Mouse (Mus musculus): ENCODE measurements at regions not wholly inside any gene's neighbourhood (a gene's known extent, or its start where the extent isn't known, plus 50 kb on each side); places are given as distances from the start of the nearest gene placed in this dataset.

- DNase-seq (ENCODE audit: low spot score in 2 of 2): no peak
- intact Hi-C loops (cut with DNase I): no loop called here
Measured at GRCm38 (mm10) chr9:67165486-67165885, 116.3 kb upstream of the Tpm1 start.

- intact Hi-C loops (cut with DNase I): no loop called here
- no peak for DNase-seq (ENCODE audit: low spot score in 2 of 2)
Measured at GRCm38 (mm10) chr9:67163746-67164145, 114.5 kb upstream of the Tpm1 start.

- no peak for DNase-seq (ENCODE audit: low spot score in 2 of 2)
- intact Hi-C loops (cut with DNase I): no loop called here
Measured at GRCm38 (mm10) chr9:67160785-67161455, 111.7 kb upstream of the Tpm1 start.

- intact Hi-C loops (cut with DNase I): no loop called here
- no peak for DNase-seq (ENCODE audit: low spot score in 2 of 2)
Measured at GRCm38 (mm10) chr9:67160350-67160749, 111.1 kb upstream of the Tpm1 start.

- intact Hi-C loops (cut with DNase I): loop anchor here (2.0 kb wide), 1 partner anchor 112 kb away; no protein-coding TSS in a partner anchor
- DNase-seq (ENCODE audit: low spot score in 2 of 2): no peak
Measured at GRCm38 (mm10) chr9:67156590-67157259, 107.5 kb upstream of the Tpm1 start.

- intact Hi-C loops (cut with DNase I): no loop called here
- no peak for DNase-seq (ENCODE audit: low spot score in 2 of 2)
Measured at GRCm38 (mm10) chr9:67154062-67154461, 104.9 kb upstream of the Tpm1 start.

GRCm38 (mm10) chr9:67153333-67153732 is 104.1 kb upstream of the Tpm1 start:
- no peak for DNase-seq (ENCODE audit: low spot score in 2 of 2)
- intact Hi-C loops (cut with DNase I): no loop called here

GRCm38 (mm10) chr9:67147656-67148055 is 98.5 kb upstream of the Tpm1 start:
- DNase-seq (ENCODE audit: low spot score in 2 of 2): no peak
- intact Hi-C loops (cut with DNase I): no loop called here

- intact Hi-C loops (cut with DNase I): no loop called here
- no peak for DNase-seq (ENCODE audit: low spot score in 2 of 2)
Measured at GRCm38 (mm10) chr9:67145392-67145791, 96.2 kb upstream of the Tpm1 start.

- intact Hi-C loops (cut with DNase I): no loop called here
- no peak for DNase-seq (ENCODE audit: low spot score in 2 of 2)
Measured at GRCm38 (mm10) chr9:67144511-67144910, 95.3 kb upstream of the Tpm1 start.

- intact Hi-C loops (cut with DNase I): no loop called here
- DNase-seq (ENCODE audit: low spot score in 2 of 2): no peak
Measured at GRCm38 (mm10) chr9:67140319-67140887, 91.2 kb upstream of the Tpm1 start.

GRCm38 (mm10) chr9:67137681-67138080 is 88.5 kb upstream of the Tpm1 start:
- intact Hi-C loops (cut with DNase I): no loop called here
- DNase-seq (ENCODE audit: low spot score in 2 of 2): peak in 1 of 2 experiments; percentile 16

- no peak for DNase-seq (ENCODE audit: low spot score in 2 of 2)
- intact Hi-C loops (cut with DNase I): no loop called here
Measured at GRCm38 (mm10) chr9:67137141-67137540, 87.9 kb upstream of the Tpm1 start.

GRCm38 (mm10) chr9:67136166-67136565 is 87.0 kb upstream of the Tpm1 start:
- DNase-seq (ENCODE audit: low spot score in 2 of 2): no peak

GRCm38 (mm10) chr9:67134378-67134777 is 85.2 kb upstream of the Tpm1 start:
- DNase-seq (ENCODE audit: low spot score in 2 of 2): no peak
- intact Hi-C loops (cut with DNase I): no loop called here

More at GRCm38 (mm10) chr9:67136166-67136565, 87.0 kb upstream of the Tpm1 start:
- intact Hi-C loops (cut with DNase I): no loop called here

GRCm38 (mm10) chr9:67132370-67132769 is 83.2 kb upstream of the Tpm1 start:
- no peak for DNase-seq (ENCODE audit: low spot score in 2 of 2)
- intact Hi-C loops (cut with DNase I): no loop called here

- intact Hi-C loops (cut with DNase I): no loop called here
- DNase-seq (ENCODE audit: low spot score in 2 of 2): peak; percentile 10
Measured at GRCm38 (mm10) chr9:67130730-67131440, 81.7 kb upstream of the Tpm1 start.

GRCm38 (mm10) chr9:67129891-67130290 is 80.7 kb upstream of the Tpm1 start:
- intact Hi-C loops (cut with DNase I): no loop called here
- DNase-seq (ENCODE audit: low spot score in 2 of 2): no peak

GRCm38 (mm10) chr9:67129095-67129494 is 79.9 kb upstream of the Tpm1 start:
- no peak for DNase-seq (ENCODE audit: low spot score in 2 of 2)
- intact Hi-C loops (cut with DNase I): no loop called here

- no peak for DNase-seq (ENCODE audit: low spot score in 2 of 2)
- intact Hi-C loops (cut with DNase I): no loop called here
Measured at GRCm38 (mm10) chr9:67121691-67122090, 72.5 kb upstream of the Tpm1 start.
